Mouse (Mus musculus) testis, postnatal 14 days (tissue): ENCODE data around the gene Pkp1.

ENCODE experiments used
- DNase-seq: peaks from one replicate; pipeline ENCODE4 v3.0.0; 2021; ENCODE audit warnings: low spot score

Gene Pkp1

GRCm38 (mm10) chr1:135856070-135856469 is 62.9 kb downstream of the Pkp1 start:
- no peak for DNase-seq

DNA sequence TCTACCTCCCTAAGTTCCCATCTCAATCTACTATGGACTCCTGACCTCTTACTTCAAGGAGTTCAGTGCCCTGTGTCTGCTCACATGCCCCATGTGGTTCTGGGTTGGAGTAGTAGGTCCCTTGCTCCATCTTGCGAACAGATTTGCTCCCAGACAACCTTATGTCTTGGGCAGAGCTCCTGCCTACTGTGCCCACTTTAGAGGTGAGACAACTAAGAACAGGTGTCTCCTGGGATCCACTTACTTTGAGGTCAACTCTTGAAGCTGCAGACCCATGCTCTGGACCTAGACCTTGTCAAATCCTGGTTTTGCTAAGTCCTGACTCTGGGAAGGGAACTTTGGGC is 63.7 kb downstream of the Pkp1 start:
- no peak for DNase-seq

GRCm38 (mm10) chr1:135854591-135855343 is 64.2 kb downstream of the Pkp1 start:
- DNase-seq, result no peak

DNA sequence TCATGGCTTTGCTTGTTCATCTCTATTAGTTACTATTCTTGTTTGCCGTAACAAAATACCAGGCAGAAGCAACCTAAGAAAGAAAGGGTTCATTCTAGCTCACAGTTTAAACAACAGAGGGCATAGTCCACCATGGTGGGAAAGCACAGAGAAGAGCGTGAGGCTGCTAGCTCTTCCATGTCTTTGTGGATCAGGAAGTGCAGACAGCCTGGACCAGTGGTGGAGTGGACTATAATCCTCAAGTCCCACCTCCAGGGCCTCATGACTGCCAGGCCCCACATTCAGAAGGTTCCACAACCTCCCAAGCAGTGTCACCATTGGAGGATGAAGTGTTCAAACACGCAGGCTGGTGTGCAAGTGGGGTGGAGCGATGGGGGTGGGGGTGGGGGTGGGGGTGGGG is 65.8 kb downstream of the Pkp1 start:
- DNase-seq, result no peak

DNA sequence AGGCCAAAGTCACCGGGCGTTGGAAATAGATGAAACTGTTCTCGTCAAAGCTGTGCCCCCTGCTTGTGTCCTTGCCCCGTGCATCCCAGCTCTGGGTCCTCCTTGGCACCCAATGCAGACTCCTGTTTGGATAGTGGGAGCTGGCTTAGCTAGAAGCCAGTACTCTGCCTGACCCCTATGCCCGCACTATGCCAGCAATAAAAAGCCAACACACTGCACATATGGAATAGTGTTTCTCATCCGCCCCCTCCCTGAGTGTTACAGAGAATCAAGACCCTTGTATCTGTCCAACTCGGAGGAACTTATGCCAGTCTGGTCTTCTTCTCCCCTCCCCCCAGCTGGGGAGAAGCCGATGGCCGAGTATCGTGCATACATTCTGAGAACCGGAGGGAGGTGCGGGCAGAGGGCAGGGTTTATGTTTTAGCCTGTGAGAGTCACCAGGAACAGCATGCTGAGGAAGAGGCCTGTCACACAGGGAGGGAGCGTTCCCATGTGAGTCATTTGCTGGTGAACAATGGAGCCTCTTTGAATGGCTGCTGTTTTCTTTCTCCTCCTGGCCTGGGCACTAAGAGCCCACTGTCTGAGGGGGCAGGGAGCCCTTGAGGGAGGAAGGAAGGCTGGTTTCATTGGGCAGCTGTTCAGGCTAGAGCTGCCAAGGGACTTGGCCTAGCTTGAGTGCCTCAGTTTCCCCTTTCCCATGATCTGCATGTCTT is 66.8 kb downstream of the Pkp1 start:
- no peak for DNase-seq

DNA sequence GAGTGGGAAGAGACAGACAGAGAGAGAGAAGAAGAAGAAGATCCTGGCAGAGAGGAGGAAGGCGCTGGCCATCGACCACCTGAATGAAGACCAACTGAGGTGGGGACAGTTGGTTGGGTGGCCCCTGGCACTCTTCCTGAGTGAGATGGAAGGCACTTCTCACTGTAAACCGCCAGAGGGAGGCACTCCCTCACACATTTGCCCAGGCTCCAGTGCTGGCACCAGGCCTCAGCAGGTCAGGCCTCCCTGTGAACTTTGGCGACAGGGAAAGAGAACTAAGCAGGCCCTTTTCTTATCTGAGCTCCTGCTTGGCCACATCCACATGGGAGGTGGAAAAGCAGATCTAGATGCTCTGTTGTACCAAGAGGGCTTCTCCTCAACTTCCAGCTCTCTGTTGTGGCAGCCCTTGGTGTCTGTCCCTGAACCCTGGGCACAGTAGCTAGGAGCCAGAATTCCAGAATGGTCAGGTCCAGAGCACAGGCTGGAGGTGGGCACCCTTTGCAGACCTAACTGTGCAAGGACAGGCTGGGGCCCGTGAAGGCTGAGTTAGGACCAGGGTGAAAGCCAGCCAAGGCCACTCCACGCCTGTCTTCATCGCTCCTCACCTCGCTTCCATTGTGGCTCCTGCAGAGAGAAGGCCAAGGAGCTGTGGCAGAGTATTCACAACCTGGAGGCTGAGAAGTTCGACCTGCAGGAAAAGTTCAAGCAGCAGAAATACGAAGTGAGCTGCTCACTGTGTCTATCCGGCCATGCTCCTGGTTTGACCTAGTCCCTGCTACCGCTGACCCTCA is 68.1 kb downstream of the Pkp1 start:
- DNase-seq, result peak; percentile 44

GRCm38 (mm10) chr1:135847611-135848351 is 71.2 kb downstream of the Pkp1 start:
- no peak for DNase-seq

GRCm38 (mm10) chr1:135847139-135847562 is 71.9 kb downstream of the Pkp1 start:
- DNase-seq, result no peak

GRCm38 (mm10) chr1:135846632-135847031 is 72.4 kb downstream of the Pkp1 start:
- DNase-seq, result no peak

DNA sequence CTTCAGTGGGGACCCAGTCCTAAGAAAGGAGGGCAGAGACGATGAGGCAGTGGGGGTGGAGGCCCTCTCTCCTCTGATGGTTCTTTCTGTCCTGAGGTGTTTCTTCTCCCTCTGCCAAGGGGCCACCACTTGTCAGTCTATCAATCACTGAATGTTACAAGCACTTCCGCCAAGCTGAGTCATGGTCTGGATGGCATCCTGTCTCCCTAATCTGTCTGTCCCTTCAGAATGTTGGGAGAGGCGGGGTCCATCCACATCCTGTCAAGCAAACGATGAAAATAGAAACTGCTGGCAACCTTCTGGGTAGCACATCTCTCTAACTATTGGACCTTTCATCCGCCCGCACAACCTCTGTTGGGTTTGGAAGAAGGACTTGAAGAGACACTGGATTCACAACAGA is 74.5 kb downstream of the Pkp1 start:
- DNase-seq, result no peak

- DNase-seq, result no peak
Observed at GRCm38 (mm10) chr1:135843519-135844262, 75.3 kb downstream of the Pkp1 start.

DNA sequence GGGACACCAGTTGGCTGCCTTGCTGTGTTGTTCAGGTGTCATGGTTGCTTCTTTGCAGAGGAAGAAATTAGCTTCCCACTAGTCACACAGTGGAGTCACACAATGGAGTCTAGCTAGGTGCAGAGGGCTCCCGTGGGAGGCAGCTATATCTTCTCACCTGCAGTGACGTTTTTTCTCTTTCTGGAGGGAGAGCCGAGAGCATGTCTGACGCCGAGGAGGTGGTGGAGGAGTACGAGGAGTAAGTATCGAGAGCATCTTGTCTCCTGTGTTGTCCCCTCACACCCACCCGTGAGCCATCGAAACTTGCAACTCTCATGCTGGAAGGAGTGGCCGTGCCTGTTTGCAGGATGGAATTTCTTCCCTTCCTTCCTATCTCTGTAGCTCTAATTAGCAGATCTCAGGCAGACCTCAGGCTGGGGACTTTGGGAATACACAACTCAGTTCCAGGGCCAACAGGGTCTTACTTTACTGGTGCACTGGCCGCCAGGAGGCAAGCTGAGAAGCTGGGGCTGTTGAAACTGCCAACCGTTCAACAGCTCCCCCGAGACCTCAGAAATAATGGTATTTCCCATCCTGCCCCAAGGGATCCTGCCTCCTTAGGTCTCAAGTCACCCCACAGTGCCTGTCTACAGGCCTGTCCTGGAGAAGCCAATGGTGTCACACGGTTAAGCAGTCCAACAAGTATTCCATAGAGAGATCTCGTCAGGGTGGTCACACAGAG is 78.2 kb downstream of the Pkp1 start:
- DNase-seq, result no peak

DNA sequence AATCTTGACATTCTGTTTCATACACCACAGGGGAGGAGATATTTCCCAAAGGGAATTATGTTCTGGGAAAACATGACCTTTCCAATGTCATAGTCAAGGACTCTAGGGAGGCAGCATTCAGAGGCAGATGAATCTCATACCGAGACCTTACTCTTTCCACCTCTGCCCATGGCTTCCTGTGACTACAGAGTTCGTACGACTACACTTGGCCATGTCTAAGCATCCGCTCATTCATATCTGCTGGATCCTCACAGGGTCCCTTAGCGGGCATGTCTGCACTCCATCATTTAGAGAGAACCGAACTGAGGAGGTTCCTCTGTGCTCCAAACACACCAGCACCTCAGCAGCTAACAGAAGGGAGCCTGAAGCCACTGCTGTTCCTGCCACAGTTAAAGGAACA is 79.9 kb downstream of the Pkp1 start:
- DNase-seq, result no peak

DNA sequence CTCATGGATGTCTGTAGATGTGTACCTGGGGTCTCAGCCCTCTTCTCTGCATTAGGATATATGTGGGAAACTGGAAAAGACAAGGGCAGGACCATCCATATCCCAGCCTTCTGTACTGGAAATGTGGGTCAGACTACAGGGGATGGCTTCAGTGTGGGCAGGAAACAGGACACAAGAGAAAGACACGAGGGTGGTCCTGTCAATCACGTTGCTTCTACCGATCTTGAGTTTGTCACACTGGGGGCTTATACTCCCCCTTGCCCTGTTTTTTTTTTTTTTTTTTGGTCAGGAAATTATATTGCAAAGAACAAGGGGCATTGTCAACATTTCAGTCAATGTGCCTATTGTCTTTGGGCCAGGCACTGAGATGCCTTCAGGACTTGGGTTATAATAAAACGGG is 80.4 kb downstream of the Pkp1 start:
- DNase-seq, result no peak

- peak; percentile 29 for DNase-seq
Observed at GRCm38 (mm10) chr1:135835716-135836483, 83.1 kb downstream of the Pkp1 start, which contains the start of gene Tnnt2. Gene Tnnt2 (plus strand): TSS chr1:135836354.

GRCm38 (mm10) chr1:135834983-135835382 is 84.0 kb downstream of the Pkp1 start:
- DNase-seq, result no peak

- DNase-seq, result no peak
Observed at GRCm38 (mm10) chr1:135834206-135834859, 84.7 kb downstream of the Pkp1 start.

GRCm38 (mm10) chr1:135828918-135829317 is 90.1 kb downstream of the Pkp1 start:
- DNase-seq, result no peak

DNA sequence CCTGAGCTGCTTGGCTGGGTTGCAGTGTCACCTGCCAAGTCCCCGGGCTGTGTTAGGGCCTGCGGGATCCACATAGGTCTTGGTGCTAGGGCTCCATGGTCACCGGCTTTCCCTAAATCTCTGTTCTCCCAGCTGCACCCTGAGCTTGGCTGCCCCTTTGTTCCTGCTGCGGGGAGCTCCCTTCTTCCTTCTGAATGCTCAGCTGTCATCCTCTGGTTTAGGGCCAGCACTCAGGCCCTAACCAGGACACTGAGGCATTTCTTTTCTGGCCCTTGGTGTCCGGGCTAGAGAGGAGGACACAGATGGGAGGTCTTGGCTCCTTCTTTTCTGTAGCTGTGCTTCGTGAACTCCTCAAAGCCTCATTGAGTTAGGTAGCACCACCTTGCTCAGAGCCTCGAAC is 97.2 kb downstream of the Pkp1 start:
- DNase-seq, result no peak
